In the genomic region with DNA sequence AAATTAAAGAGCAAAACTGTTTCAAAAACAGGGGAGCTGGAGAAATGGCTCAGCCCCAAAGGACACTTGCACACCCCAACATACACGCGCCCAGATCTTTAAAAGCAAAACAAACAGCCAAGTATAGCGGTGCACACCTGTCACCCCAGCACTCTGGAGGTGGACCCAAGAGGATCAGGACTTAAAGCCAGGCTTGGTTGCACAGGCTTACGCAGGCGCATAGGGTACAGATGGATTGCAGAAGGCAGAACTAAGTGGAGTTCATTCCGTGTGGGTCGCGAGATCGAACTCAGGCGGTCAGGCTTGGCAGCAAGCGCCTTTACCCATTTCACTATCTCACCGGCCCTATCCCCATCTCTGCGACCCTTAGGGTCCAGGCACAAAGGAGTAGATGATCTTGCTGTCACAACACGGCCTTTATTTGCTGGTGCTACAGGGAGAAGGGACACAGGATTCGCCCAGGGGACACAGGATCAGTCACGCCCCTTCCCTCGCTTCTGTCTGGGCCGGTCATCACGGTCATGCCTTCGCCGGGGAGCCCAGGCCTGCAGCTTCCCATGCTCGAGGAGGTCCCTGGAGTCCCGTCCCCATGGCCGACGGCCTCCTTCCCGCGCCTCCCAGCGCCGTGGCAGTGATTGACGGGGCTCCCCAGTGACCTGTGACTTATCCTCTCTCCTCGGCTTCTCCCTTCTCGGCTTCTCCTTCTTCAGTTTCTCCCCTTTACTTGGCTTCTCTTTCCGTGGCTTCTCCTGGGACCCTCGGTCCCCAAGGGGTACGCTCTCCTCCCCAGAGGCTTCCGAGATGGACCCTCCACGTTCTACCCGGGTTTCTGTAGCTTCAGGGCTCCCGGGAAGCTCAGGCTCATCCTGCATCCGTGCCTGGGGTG, we compare ENCODE assay signal across 10 mouse cellular contexts. TPM values are rescaled to one million over a fixed set of nuclear protein-coding genes. Genes with fewer than 3 reads are reported as not detected.
A peak's percentile ranks its signal among the peaks of the same experiment; 100 is the strongest.
DNase-seq lines count a peak whose midpoint lies in the region; ATAC-seq and TF ChIP-seq lines count a peak whose summit lies in the region.
"Had no signal": no experiment of that assay in that cellular context is flagged by ENCODE, and none has a peak within 500 bp of the region (broad histone marks: within the 10 kb centered on the region; RNA-seq: fewer than 3 reads in every experiment).

No protein-coding gene starts in this region.

- H3K4me3 ChIP-seq in heart, postnatal 0 days (ENCODE audit: low read depth, low read length): 0 out of 2 replicates have a peak overlapping the region, but pooled peaks have one; percentile 0
- peak overlapping the region; percentile 19; the same call in 1 of the 2 replicates for H3K4me3 ChIP-seq in hindbrain, embryonic 15.5 days
- no peak overlapping the region for H3K4me3 ChIP-seq in myocyte

- no peak overlapping the region for H3ac ChIP-seq in myocyte (ENCODE audit: control insufficient read depth, insufficient read length)

- 28% methylated on average over 40 of the region's 40 CpGs for WGBS in heart, postnatal 0 days
- 19% methylated on average over 40 of the region's 40 CpGs for WGBS in hindbrain, embryonic 15.5 days

- H3K4me1 ChIP-seq in heart, postnatal 0 days (ENCODE audit: control insufficient read depth, insufficient read depth): peaks cover 35% of the 10 kb centered on the region; the same call in 1 of the 2 replicates
- peaks cover 42% of the 10 kb centered on the region for H3K4me1 ChIP-seq in hindbrain, embryonic 15.5 days (replicated peaks)

- intact Hi-C loops in heart, postnatal 36 days (cut with DNase I): no loop called here

- H3K79me2 ChIP-seq in myocyte (ENCODE audit: control insufficient read depth, insufficient read depth): no peaks in the 10 kb centered on the region

- DNase-seq in heart, postnatal 0 days (ENCODE audit: low spot score): no peak
- DNase-seq in heart, postnatal 36 days: no peak
- peak; percentile 44 for DNase-seq in embryo, embryonic 11 days
- DNase-seq in urinary bladder, adult 2 months (ENCODE audit: low spot score): no peak
- no peak for DNase-seq in ovary, postnatal 14 days (ENCODE audit: low spot score)

- H3K9ac ChIP-seq in heart, postnatal 0 days (replicated peaks; ENCODE audit: low read depth, low read length): peak overlapping the region; percentile 31; the same call in 1 of the 2 replicates
- H3K9ac ChIP-seq in hindbrain, embryonic 15.5 days: peak overlapping the region; percentile 25; the same call in 1 of the 2 replicates

- no peaks in the 10 kb centered on the region for H3K27me3 ChIP-seq in heart, postnatal 0 days (ENCODE audit: control insufficient read depth, insufficient read depth, low read length)
- peaks cover 28% of the 10 kb centered on the region for H3K27me3 ChIP-seq in hindbrain, embryonic 15.5 days
- H3K27me3 ChIP-seq in myocyte (ENCODE audit: control insufficient read depth, insufficient read depth, insufficient read length): no peaks in the 10 kb centered on the region

- no peak for TF ChIP-seq POLR2A in myocyte (IDR thresholded peaks at IDR 0.05; ENCODE audit: insufficient read length, low read depth)

- TF ChIP-seq EP300 in heart, postnatal 0 days (IDR thresholded peaks at IDR 0.05; ENCODE audit: low read depth): no peak

- no peak for TF ChIP-seq CTCF in heart, postnatal 0 days (IDR thresholded peaks at IDR 0.05; ENCODE audit: low read depth)

- peaks cover 15% of the 10 kb centered on the region for H3K36me3 ChIP-seq in heart, postnatal 0 days (replicated peaks; ENCODE audit: control insufficient read depth, insufficient read depth, low read length)
- H3K36me3 ChIP-seq in hindbrain, embryonic 15.5 days: peaks cover 16% of the 10 kb centered on the region
- H3K36me3 ChIP-seq in myocyte (ENCODE audit: control insufficient read depth, insufficient read depth): no peaks in the 10 kb centered on the region

- 0 out of 2 replicates have a peak overlapping the region, but pooled peaks have one; percentile 70 for H3K27ac ChIP-seq in heart, postnatal 0 days (ENCODE audit: low read depth)
- no peak overlapping the region for H3K27ac ChIP-seq in hindbrain, embryonic 15.5 days (replicated peaks)

- H3K9me3 ChIP-seq in heart, postnatal 0 days (replicated peaks; ENCODE audit: control insufficient read depth, low read length): no peaks in the 10 kb centered on the region
- no peaks in the 10 kb centered on the region for H3K9me3 ChIP-seq in hindbrain, embryonic 15.5 days

- H3K4me2 ChIP-seq in heart, postnatal 0 days (ENCODE audit: low read depth, low read length): peak overlapping the region; percentile 95
- peak overlapping the region; percentile 92 for H3K4me2 ChIP-seq in hindbrain, embryonic 15.5 days
- no peak overlapping the region for H3K4me2 ChIP-seq in myocyte (ENCODE audit: low read depth)

- no peak for ATAC-seq in heart, postnatal 0 days (ENCODE audit: insufficient read depth, low read depth)
- ATAC-seq in hindbrain, embryonic 15.5 days (ENCODE audit: low FRiP score, low read depth): no peak
- no peak for ATAC-seq in monocyte, adult 5-6 weeks (replicated peaks; ENCODE audit: insufficient number of reproducible peaks, low FRiP score, low TSS enrichment, poor library complexity, severe bottlenecking)

TF ChIP-seq in myocyte, 11 proteins besides CTCF, POLR2A, EP300 and RAD21:
- peak; percentile 77 for TF ChIP-seq POLR2AphosphoS2 (IDR thresholded peaks at IDR 0.05; ENCODE audit: insufficient read length, low read depth)
- no peak for TF ChIP-seq USF1 (IDR thresholded peaks at IDR 0.05; ENCODE audit: low read depth)
- peak in 1 of 3 experiments; percentile 28 for TF ChIP-seq MYOD1 (IDR thresholded peaks at IDR 0.05; ENCODE audit: control insufficient read depth in 1 of 3, insufficient read length in 2 of 3, low read depth in 2 of 3)
TF ChIP-seq in myocyte: peak in this region for 2.

RNA-seq across cellular contexts. Expression of a gene that starts 3.3 kb away (rescaled TPM):
- total RNA-seq in heart, postnatal 0 days (2014; rRNA removed; ENCODE audit: low replicate concordance): 4.0 TPM in 1 of 2 replicates, not detected in the other
- 0.18 and 0.22 TPM in 2 replicates for polyA plus RNA-seq in heart, postnatal 0 days (2015; fragmentation: Nextera tagmentation; extraction: Ambion mirVana)
- under 1 TPM; 0.22 to 0.53 TPM for total RNA-seq in heart, postnatal 36 days (2021)
- polyA plus RNA-seq in hindbrain, embryonic 15.5 days (2015; fragmentation: Nextera tagmentation; extraction: Ambion mirVana): 0.14 and 0.21 TPM in 2 replicates
- polyA plus RNA-seq in myocyte (2012; fragmentation: generic; extraction: Trizol): 0.76 TPM
- not detected in 3 replicates for total RNA-seq in monocyte, adult 5-6 weeks (2017)
- 0.40 and 0.62 TPM in 2 replicates for polyA plus RNA-seq in urinary bladder, adult 2 months (2012; rRNA removed)

RNA-seq across cellular contexts. Expression of a gene that starts 5.0 kb away (rescaled TPM):
- 2.2 TPM in 1 of 2 replicates, not detected in the other for total RNA-seq in heart, postnatal 0 days (2014; rRNA removed; ENCODE audit: low replicate concordance)
- polyA plus RNA-seq in heart, postnatal 0 days (2015; fragmentation: Nextera tagmentation; extraction: Ambion mirVana): 2.3 and 2.7 TPM in 2 replicates
- under 1 TPM in 1 of 2 experiments, not detected in 1; 0.46 TPM for total RNA-seq in heart, postnatal 36 days (2021)
- 0.62 and 0.95 TPM in 2 replicates for polyA plus RNA-seq in hindbrain, embryonic 15.5 days (2015; fragmentation: Nextera tagmentation; extraction: Ambion mirVana)
- 343 TPM for polyA plus RNA-seq in myocyte (2012; fragmentation: generic; extraction: Trizol)
- total RNA-seq in monocyte, adult 5-6 weeks (2017): not detected in 3 replicates
- 1.0 and 1.3 TPM in 2 replicates for polyA plus RNA-seq in urinary bladder, adult 2 months (2012; rRNA removed)
- total RNA-seq: neutrophil, adult 5-6 weeks had no signal
- polyA plus RNA-seq: erythroblast, embryonic 14.5 days had no signal

RNA-seq across cellular contexts. Expression of a gene that starts 9.9 kb away (rescaled TPM):
- total RNA-seq in heart, postnatal 0 days (2014; rRNA removed; ENCODE audit: low replicate concordance): 29.3 and 50.6 TPM in 2 replicates
- 41.8 and 44.4 TPM in 2 replicates for polyA plus RNA-seq in heart, postnatal 0 days (2015; fragmentation: Nextera tagmentation; extraction: Ambion mirVana)
- total RNA-seq in heart, postnatal 36 days (2021): 10 to 100 TPM; 29.3 to 31.3 TPM
- 130 and 133 TPM in 2 replicates for polyA plus RNA-seq in hindbrain, embryonic 15.5 days (2015; fragmentation: Nextera tagmentation; extraction: Ambion mirVana)
- 69.6 TPM for polyA plus RNA-seq in myocyte (2012; fragmentation: generic; extraction: Trizol)
- total RNA-seq in monocyte, adult 5-6 weeks (2017): 29.4 to 59.3 TPM (median 41.3 TPM) in 3 replicates
- polyA plus RNA-seq in urinary bladder, adult 2 months (2012; rRNA removed): 60.6 and 79.2 TPM in 2 replicates

RNA-seq across cellular contexts. Expression of a gene that starts 10.3 kb away (rescaled TPM):
- total RNA-seq in heart, postnatal 0 days (2014; rRNA removed; ENCODE audit: low replicate concordance): 8.8 and 12.7 TPM in 2 replicates
- 25.2 and 26.0 TPM in 2 replicates for polyA plus RNA-seq in heart, postnatal 0 days (2015; fragmentation: Nextera tagmentation; extraction: Ambion mirVana)
- 10 to 100 TPM; 29.5 to 29.7 TPM for total RNA-seq in heart, postnatal 36 days (2021)
- polyA plus RNA-seq in hindbrain, embryonic 15.5 days (2015; fragmentation: Nextera tagmentation; extraction: Ambion mirVana): 52.3 and 67.4 TPM in 2 replicates
- 93.1 TPM for polyA plus RNA-seq in myocyte (2012; fragmentation: generic; extraction: Trizol)
- total RNA-seq in monocyte, adult 5-6 weeks (2017): 9.4 to 23.3 TPM (median 10.7 TPM) in 3 replicates
- polyA plus RNA-seq in urinary bladder, adult 2 months (2012; rRNA removed): 47.0 and 47.7 TPM in 2 replicates

RNA-seq across cellular contexts. Expression of a gene that starts 18.1 kb away (rescaled TPM):
- 2,373 and 2,460 TPM in 2 replicates for total RNA-seq in heart, postnatal 0 days (2014; rRNA removed; ENCODE audit: low replicate concordance)
- polyA plus RNA-seq in heart, postnatal 0 days (2015; fragmentation: Nextera tagmentation; extraction: Ambion mirVana): 1,975 and 1,990 TPM in 2 replicates
- total RNA-seq in heart, postnatal 36 days (2021): 100 to 1,000 TPM; 850 to 884 TPM
- 1,303 and 1,311 TPM in 2 replicates for polyA plus RNA-seq in hindbrain, embryonic 15.5 days (2015; fragmentation: Nextera tagmentation; extraction: Ambion mirVana)
- polyA plus RNA-seq in myocyte (2012; fragmentation: generic; extraction: Trizol): 1,349 TPM
- 242 to 281 TPM (median 259 TPM) in 3 replicates for total RNA-seq in monocyte, adult 5-6 weeks (2017)
- 566 and 709 TPM in 2 replicates for polyA plus RNA-seq in urinary bladder, adult 2 months (2012; rRNA removed)

Comparison
In these comparisons a context has a peak if more than half of its experiments do, and no peak if none do; other contexts are left out.
1. RNA of a gene that starts 5.0 kb away (polyA plus RNA-seq): 343 TPM in myocyte (single experiment); 2.3 to 2.7 TPM in heart, postnatal 0 days, 1.0 to 1.3 TPM in urinary bladder, adult 2 months and 0.62 to 0.95 TPM in hindbrain, embryonic 15.5 days; every median in the first group is over 10 times any median in the second.